Mouse (Mus musculus) right cerebral cortex, postnatal 10 days (tissue): ENCODE results near the gene Inpp4b.

Experiments used
- DNase-seq, 2 experiments: peaks; one replicate each; pipeline ENCODE4 v3.0.0; 2021; ENCODE audit warnings: low spot score in 2 of 2

The Inpp4b gene

GRCm38 (mm10) chr8:81831430-81831829, 489.1 kb downstream of the Inpp4b start:
- DNase-seq: no peak

DNA sequence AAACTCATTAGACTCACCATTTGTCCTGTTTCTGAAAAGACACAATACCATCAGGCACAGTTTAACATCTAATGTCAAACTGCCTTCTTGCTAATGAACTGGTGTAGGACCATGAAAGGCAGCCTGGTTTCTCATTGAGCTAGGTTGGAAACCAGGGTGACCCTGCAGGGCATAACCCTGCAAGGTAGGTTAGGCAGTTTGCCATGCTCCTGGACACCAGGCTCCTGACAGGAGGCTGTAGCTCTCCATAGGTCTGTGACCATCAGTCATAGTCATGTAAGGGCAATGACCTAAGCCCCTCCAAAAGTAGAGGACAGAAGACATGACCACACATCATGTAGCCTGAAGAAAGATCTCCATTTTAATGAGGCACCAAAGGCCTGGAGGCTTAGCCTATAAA, 491.5 kb downstream of the Inpp4b start:
- no peak for DNase-seq

DNA sequence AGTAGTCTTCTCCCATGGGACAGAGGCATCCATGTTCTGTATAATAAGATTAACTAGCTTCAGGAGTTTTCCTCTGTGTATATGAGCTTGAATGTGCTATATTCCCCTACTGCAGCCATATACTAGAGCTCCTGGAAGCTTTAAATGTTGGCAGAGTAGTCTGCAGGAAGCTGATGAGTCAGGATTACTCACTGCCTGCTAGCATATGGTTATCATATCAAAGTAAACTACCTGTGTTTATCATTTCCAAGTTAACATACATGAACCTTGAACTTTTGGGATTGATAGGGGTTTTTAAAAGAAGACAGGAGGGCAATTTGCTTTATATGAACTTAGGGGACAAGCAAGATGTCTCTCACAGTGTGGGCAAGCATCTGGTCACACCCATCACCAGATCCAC, 498.2 kb downstream of the Inpp4b start:
- no peak for DNase-seq

DNA sequence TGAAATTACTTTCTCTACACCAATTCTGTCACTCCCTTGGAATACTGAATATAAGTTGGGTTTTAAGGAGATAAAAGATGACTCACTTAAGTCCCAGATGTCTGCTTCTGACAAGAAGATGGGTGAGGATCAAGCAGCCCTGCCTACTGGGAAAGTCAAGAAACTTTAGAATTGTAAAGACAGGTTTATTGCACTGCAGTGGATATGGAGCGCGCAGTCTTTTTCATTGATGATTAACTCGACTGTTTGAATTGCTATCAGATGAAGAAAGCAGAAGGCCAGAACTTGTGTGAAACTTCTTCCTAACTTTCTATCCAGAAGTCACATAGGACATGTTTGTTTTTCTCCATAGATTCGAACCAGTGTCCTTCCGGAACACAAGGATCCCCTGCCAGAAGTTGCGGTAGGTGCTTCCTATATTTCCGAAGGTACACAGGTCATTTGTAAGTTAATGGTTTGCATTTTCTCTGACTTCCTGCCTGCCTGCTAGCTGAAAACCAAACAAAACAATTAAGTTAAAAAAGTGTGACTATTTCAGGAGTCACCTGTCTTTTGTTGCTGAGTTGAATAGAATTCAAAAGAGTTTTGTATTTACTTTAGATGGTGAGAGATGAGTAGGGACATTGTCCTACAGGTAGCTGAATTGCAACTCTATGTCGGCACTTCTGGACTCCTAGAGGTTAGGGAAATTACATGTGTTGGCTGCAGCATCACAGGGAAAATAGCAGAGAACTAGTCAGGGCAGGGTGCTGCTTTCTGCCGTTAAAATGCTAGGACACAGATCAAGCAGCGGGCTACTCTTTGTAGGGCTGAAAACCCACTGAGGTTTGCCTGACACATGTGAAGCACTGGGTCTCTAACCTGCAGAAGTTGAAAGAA, 502.0 kb downstream of the Inpp4b start:
- DNase-seq: no peak

GRCm38 (mm10) chr8:81847929-81848328, 505.6 kb downstream of the Inpp4b start:
- DNase-seq: no peak

DNA sequence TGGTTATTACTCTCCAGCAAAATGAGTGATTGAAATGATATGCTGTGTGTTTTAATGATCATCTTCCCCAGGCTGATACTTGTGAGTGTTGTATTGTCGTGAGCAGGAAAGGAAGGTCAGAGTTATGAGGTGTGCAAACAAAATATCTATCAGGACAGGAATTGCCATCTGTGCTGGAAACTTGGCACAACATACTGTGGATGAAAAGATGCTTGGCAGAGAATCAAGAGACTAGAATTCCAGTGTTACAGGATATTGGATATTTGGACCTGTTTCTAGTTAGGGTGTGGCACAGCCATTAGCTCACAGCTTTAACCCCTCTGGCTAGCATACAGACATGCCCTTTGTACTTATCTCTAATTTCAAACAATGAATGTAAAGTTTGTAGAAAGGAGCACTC, 507.6 kb downstream of the Inpp4b start:
- no peak for DNase-seq

DNA sequence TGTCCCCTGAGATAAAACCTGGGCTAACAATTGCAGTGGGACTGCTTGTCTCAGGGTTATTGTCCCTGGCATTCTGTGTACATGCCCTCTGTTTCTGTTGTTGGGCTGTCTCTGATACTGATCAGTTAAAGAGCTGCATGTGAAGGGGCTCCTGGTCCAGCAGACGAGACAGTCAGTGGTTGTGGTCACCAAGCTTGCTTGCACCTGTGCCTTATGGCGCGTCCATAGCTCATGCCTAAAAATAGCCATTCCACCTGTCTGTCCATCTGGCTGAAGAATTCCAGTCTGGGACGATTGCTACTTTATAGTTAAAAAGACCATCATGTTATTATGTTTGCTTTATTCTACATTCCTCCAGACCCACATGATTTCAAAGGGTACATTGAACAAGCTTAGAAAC, 510.8 kb downstream of the Inpp4b start:
- no peak for DNase-seq

GRCm38 (mm10) chr8:81854543-81854942, 512.2 kb downstream of the Inpp4b start:
- DNase-seq: no peak

DNA sequence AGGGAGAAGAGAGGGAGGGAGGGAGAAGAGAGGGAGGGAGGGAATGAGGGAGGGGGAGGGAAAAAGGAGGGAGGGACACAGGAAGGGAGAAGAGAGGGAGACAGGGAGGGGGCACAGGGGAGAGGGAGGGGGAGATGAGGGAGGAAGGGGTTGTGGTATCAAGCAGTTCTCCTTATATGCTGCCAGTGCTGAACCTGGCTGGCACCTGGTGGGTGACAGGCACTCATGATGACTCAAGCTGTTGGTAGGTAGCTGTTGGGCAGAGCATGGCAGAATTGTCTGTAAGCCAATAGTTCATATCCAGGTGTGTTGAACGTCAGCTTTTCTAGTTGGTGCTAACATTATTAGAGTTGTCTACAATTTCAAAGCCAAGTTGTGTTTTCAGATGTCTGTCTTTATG, 512.7 kb downstream of the Inpp4b start:
- DNase-seq: no peak

- no peak for DNase-seq
These were observed 513.8 kb downstream of the Inpp4b start for GRCm38 (mm10) chr8:81856120-81856519.

DNA sequence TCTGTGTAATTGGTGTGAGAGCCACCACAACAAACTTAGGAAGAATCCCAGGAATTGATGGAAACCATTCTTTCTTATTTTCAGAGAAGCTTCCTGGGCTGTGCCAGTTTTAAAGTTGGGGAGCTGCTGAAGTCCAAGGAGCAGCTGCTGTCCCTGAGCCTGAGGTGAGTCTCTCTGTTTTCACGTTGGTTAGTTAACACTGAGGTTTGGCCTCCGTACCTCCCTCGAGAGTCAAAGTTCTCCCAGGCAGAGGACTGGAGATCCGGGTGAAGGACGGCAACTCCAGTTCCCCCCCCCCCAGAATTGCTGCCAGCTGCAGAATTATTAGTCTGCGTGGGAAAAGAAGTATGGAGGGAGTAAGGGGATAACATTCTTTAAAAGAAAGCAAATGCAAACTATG, 514.3 kb downstream of the Inpp4b start:
- no peak for DNase-seq

GRCm38 (mm10) chr8:81858393-81858792, 516.0 kb downstream of the Inpp4b start:
- DNase-seq: no peak

DNA sequence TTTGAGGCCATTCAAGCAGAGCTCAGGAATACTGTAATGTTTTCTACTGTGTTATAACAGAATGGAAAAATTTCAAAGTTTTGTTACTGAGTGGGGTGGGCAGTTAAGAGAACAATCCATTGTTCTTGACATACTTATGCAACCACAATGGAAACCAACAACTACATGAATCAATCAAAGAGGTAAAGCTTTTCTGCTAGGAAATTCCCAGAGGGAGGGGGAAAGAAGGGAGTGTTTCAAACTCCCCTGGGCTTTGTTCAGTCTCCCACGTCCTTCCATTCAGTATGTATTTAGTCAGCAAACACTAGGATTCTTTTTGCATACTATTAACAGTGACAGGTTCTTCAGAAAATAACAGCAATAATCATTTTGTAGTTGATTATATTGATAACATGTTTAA, 517.4 kb downstream of the Inpp4b start:
- no peak for DNase-seq

- DNase-seq: no peak
These were observed 519.0 kb downstream of the Inpp4b start for GRCm38 (mm10) chr8:81861311-81861710.

GRCm38 (mm10) chr8:81862738-81863137, 520.4 kb downstream of the Inpp4b start:
- DNase-seq: no peak

DNA sequence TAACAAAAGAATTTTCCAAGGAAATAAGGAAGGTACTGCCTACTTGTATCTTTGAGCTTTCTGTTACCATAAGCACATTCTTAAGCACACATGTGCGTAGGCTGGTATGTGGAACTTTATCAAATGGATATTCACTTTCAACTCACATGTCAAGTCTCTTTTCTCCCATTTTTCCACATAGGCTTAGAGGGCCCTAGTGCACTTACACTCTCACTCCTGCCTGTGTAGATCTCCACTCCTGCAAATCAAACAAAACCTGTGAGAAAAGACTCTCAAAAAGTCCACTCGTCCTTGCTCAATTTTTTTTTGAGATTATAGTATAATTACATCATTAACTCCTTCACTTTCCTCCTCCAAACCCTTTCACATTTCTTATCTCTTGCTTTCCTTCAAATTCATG, 522.0 kb downstream of the Inpp4b start:
- DNase-seq: no peak

DNA sequence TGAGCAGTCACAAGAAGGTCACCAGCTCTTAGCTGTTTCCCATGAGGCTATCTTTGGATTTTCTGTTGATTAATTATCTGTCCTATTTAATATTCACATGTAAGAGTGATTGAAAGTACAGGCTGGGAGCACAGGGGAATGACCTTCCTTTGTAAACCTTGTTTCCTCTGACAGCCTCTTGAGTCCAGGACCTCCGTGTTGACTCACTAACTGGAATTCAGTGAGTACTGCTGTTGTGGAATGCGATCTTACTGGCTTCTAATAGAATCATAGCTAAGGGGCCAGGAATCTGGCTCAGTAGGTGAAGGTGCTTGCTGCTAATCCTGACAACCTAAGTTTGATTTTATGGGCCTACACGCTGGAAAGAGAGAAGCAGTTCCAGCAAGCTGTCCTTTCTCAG, 523.3 kb downstream of the Inpp4b start:
- DNase-seq: no peak

- DNase-seq: no peak
These were observed 524.7 kb downstream of the Inpp4b start for GRCm38 (mm10) chr8:81867020-81867419.

GRCm38 (mm10) chr8:81870466-81870865, 528.1 kb downstream of the Inpp4b start:
- no peak for DNase-seq

GRCm38 (mm10) chr8:81880071-81880470, 537.7 kb downstream of the Inpp4b start:
- DNase-seq: no peak

GRCm38 (mm10) chr8:81884195-81884594, 541.8 kb downstream of the Inpp4b start:
- no peak for DNase-seq

DNA sequence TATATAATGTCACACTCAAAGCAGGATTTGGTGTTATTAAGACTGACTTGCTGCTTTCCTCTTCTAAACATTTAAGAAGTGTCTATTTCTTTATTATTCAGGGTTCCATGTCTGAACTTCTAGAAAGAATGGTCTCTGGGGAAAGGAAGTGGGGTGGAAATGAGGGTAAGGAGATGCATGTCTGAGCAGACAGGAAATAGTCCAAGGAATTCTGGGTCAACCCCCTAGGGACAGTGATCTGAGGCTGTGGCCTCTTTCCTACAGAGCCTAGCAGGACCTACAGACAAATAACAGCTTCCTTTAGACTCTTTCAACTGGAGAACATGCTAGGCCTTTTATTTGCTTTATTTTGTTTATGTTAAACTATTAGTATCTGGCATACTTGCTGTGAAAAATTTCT, 546.5 kb downstream of the Inpp4b start:
- DNase-seq: no peak

- no peak for DNase-seq
These were observed 550.9 kb downstream of the Inpp4b start for GRCm38 (mm10) chr8:81893292-81893691.

DNA sequence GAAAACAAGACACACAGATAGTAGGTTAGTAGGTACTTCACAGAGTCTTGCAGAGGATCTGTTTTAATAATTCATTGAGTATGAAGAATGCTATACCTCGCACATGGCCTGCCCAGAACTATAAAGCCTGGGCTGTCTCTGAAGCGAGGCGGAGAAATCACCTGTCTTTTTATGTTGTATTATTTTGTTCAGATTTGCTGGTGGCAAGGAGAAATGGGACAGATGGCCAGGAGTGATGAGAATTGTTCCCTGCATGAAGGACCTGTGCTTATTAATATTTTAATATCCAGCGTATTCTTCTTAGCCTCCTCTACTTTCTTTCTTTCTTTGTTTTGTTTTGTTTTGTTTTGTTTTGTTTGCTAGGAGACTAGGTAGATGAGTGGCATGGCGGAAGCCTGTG, 604.5 kb downstream of the Inpp4b start:
- DNase-seq: no peak
